Mouse (Mus musculus) forelimb bud, embryonic 11.5 days (tissue): ENCODE measurements at regions not wholly inside any gene's neighbourhood (a gene's known extent, or its start where the extent isn't known, plus 50 kb on each side); places are given as distances from the start of the nearest gene placed in this dataset.

Source experiments
- DNase-seq: peaks from one replicate; pipeline ENCODE4 v3.0.0-alpha.2; 2012; ENCODE audit warnings: low read depth, low spot score

- DNase-seq = no peak
Observed at GRCm38 (mm10) chr13:32649982-32650381, 133.8 kb downstream of the Mylk4 start.

GRCm38 (mm10) chr13:32643030-32643750 is 140.6 kb downstream of the Mylk4 start:
- DNase-seq = no peak

DNA sequence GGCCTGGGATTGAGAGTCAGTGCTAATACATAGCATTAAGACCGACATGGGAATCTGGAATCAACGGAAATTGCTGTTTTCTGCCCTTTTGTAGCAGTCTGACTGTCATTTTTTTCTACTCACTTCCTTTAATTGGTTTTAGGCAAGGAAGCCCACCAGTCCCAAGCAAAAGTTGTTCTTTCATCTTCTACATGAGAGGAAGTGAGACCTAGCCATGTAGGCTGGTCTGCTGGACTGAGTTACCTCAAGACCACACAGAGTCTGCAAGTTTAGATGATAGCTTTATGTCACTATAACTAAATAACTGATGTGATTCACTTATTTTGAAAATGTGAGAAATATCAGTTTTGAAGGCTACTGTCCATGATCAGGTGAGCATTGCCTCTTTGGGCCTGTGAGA is 142.8 kb downstream of the Mylk4 start:
- DNase-seq = no peak

GRCm38 (mm10) chr13:32630122-32630732 is 153.5 kb downstream of the Mylk4 start:
- no peak for DNase-seq

DNA sequence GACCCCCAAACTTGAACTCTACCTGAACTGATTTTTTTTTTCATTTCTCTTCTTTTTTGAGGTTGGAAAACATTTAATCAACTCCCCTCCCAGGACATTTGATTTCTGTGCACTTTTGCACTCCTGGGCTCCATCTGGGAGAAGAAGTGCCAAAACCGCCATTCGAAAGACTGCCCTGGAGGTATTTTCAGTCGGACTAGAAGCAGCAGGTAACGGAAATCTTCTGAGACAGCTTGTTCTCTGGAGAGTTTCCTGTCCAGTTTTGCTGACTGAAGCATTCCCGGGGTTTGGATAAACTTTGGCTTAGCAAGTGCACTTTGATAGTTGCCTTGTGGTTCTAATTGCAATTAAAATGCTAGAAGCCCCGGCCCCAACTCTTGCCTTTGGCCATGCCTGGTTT is 169.8 kb downstream of the Mylk4 start:
- DNase-seq = no peak

DNA sequence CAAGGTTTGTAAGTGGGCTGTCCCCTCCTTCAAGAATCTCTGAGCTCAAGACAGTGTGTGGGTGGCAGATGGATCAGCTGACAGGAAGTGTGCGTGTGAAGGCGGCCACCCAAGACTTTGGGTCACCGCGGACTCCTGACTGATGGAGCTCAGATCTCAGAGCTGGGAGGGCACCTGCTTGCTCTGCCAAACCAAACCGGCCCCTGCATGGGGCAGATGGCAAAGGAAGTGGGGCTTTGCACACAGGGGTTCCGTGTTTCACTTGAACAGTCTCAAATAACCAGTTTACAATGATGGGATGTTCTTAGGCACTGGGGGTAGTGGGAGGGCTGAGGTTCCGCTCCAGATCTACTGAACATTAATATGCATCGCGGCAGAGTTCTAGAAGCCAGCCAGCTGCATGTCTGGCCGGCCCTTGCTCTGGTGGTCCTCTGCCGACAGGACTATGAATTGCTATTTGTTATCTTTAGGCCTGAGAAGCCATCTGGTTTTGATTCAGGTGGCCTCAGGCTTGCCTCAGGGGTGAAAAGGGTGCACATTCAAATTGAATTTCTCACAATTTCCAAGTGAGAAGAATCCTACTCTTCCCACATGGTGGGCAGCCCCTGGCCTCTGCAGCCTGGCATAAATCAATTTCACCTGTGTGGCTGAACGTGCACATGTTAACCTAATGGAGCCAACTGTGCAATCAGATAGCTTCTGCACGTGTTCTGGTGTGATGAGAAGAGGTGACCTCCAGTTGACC is 172.0 kb downstream of the Mylk4 start:
- DNase-seq = peak; percentile 66

DNA sequence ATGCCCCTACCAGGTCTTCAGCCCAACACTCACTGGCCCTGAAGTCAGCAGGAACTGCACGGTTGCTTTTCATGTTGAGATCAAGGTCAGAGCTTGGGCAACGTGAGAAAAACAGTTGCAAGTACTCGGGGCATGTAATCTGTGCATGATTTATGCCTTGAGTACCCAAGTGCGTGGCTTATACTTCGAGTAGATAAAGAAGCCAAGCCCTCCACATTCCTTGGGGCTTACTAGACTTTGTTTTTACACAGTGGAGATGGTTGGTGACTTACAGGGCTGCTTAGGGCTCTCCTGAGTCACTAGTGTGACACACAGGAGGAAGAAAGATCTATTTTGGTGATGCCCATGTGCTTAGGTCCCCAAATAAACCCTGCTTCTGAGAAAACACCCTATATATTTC is 172.8 kb downstream of the Mylk4 start:
- no peak for DNase-seq

DNA sequence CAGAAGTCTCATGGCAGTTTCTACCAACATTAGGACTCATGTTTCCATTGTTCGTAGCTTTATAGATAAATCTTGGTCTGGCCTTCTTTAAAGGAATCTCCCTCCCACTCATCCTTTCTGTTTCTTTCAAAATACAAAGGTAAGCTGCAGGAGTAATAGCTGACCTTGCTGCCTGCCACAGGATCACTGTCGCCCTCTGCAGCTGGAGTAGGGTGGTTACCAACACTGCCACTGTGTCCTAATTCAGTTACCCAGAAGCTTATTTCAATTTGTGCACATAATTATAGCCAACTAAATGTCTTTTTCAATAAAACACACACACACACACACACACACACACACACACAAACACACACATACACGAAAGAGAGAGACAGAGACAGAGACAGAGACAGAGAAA is 175.3 kb downstream of the Mylk4 start:
- DNase-seq = no peak

DNA sequence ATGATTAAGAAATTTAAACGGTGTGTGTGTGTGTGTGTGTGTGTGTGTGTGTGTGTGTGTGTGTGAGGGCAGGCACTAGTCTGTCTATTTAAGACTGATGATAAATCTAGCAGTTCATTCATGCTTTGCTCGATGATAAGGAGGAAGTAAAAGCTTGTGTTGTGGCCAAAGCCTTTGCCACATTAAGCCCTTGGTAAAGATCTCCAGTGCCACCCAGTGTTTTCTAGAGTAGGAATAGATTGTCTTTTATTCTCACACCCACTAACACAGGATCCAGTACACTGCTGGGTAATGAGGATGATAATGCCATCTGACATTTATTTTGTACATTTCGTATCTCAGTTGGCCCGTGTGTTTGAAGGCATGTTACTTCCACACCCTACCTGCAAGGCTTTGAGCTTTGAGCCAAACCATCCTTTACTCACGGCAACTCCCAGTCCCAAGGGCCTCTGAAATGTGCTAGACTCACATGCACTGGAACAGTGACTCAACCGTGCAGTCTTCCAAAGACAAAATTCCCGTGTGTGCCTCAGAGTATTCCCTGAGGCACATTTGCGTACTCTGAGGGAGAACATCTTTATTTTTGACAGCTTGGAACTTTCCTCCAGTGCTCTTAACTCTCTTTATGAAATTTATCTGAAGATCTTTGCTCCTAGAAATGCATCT is 179.7 kb downstream of the Mylk4 start:
- DNase-seq = no peak

- DNase-seq = no peak
Observed at GRCm38 (mm10) chr13:32601315-32601714, 182.4 kb downstream of the Mylk4 start.

GRCm38 (mm10) chr13:32593611-32594010 is 190.1 kb downstream of the Mylk4 start:
- DNase-seq = no peak

GRCm38 (mm10) chr13:32593131-32593530 is 190.6 kb downstream of the Mylk4 start:
- no peak for DNase-seq

GRCm38 (mm10) chr13:32581598-32581997 is 202.2 kb downstream of the Mylk4 start:
- no peak for DNase-seq

- no peak for DNase-seq
Observed at GRCm38 (mm10) chr13:32567850-32568249, 215.9 kb downstream of the Mylk4 start.

GRCm38 (mm10) chr13:32560666-32561065 is 222.1 kb upstream of the Gmds start:
- no peak for DNase-seq

DNA sequence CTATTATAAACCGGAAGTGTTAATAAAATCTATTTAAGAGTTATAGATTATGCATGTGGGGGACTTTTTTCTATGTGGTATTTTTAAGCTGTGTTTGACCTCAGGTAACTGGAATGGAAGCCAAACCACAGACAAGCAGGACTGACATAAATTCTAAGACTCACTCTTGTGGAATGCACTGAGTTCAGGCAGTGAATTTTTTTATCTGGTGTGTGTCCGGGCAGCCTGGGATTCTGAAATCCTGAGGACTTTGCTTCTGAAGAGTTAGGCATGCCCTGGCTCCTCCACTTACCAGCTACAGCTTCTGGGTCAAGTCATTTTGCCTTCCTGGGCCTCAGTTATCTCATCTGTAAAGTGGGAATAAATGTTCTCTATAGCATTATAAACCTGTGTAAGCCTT is 217.9 kb upstream of the Gmds start:
- DNase-seq = no peak

DNA sequence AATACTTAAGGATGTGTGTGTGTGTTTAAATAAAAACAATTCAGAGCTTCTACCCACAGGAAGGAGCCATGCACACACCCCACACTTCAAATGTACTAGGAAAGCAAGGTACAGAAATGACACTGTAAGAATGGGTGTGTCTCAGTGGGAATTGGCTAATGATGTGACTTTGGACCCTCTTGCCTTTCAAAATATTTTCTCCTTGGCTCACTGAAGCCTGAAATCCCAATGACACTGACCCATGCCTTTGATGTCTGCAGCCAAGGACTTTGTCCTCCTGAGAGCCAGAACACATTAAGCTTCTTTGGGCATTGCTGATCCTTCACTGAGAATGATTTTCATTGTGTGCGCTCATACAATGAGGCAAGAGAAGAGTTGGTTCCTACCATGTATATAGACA is 216.5 kb upstream of the Gmds start:
- DNase-seq = no peak

- DNase-seq = no peak
Observed at GRCm38 (mm10) chr13:32554601-32555000, 216.1 kb upstream of the Gmds start.

DNA sequence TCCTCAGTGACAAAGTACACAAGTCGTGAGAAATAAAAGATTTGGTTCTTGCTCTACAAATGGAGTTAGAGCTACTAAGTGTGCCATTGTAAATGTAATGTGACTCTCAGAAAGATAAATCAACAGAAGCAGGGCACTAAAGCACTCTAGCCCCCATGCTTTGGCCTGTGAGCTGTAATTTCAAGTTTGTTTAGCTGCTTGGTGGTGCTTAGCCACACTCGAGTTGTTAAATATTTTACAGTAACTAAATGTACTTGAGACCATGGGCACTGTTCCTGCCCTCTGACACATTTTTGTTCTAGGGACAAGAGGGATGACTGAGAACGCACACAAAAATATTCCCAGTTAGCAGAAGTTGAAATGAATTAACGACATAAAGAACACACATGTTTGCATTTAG is 214.6 kb upstream of the Gmds start:
- no peak for DNase-seq

- no peak for DNase-seq
Observed at GRCm38 (mm10) chr13:32550113-32550512, 211.6 kb upstream of the Gmds start.

DNA sequence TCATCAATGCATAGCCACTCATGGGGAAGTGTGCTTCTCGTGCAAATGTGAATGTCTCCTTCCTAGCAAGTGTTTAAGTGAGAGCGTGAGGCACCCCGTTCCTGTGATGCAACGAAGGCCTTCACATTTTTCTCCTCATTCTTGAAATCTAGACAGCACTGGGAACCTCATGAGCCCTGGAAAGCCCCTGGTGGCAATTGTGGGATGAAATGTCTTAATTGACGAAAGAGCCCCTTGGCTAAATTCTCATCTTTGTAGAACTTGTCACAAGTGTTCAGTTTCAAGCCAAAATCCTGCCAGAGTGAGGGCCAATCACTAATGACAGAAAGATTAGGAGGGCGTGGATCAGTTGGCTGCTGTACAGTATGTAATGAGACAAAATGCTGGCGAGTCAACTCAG is 208.6 kb upstream of the Gmds start:
- no peak for DNase-seq

DNA sequence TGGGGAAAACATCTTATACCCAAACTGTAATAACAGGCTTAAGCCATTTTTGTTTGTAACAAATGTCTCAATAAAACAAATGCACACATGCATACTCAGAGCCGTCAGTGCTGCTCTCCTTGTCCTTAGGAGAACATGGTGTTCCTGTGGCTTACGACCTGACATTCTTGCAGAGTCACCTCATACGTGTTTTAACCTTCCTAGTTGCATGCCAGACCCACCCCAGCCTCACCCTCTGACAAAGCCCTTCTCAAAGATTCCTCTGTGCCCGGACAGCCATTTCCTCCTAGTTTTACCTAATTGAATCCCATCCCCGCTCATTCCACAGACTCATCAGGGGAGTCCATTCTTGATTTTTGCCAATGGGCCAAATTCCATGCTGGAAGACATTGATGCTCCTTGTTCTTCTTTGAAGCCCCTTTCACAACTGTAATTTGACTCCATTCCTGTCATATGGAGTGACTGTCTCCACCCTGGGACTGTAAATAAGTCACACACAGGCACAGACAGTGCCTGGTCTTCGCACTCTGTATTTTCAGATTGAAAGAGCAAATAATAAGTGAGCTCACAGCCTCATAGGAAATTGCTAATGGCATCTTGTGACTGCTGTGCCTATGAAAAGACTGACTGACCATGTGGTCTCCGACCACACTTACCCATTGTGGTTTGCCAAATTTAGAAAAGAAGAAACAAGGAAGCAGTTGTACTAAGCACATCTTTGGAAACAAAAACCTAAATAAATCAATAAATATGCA is 206.6 kb upstream of the Gmds start:
- DNase-seq = no peak
